Mouse (Mus musculus): Measurements from ENCODE around the gene Lamc2.

The Lamc2 gene

GRCm38 (mm10) chr1:153185828-153186803, at the start of gene Lamc2:
Gene Lamc2 (minus strand): TSS chr1:153186447.
- DNase-seq (ENCODE audit: low read depth, low spot score): no peak

- no peak for DNase-seq (ENCODE audit: low read depth, low spot score)
These were observed 49.3 kb upstream of the Lamc2 start for GRCm38 (mm10) chr1:153235576-153235975.

- DNase-seq (ENCODE audit: low read depth, low spot score): no peak
These were observed 45.4 kb upstream of the Lamc2 start for GRCm38 (mm10) chr1:153231681-153232080.

GRCm38 (mm10) chr1:153227916-153228315, 41.7 kb upstream of the Lamc2 start:
- DNase-seq (ENCODE audit: low read depth, low spot score): no peak

- no peak for DNase-seq (ENCODE audit: low read depth, low spot score)
These were observed 40.8 kb upstream of the Lamc2 start for GRCm38 (mm10) chr1:153227096-153227495.

GRCm38 (mm10) chr1:153225786-153226725, 39.8 kb upstream of the Lamc2 start:
- no peak for DNase-seq (ENCODE audit: low read depth, low spot score)

- no peak for DNase-seq (ENCODE audit: low read depth, low spot score)
These were observed 38.1 kb upstream of the Lamc2 start for GRCm38 (mm10) chr1:153224331-153224730.

GRCm38 (mm10) chr1:153219376-153219775, 33.1 kb upstream of the Lamc2 start:
- DNase-seq (ENCODE audit: low read depth, low spot score): no peak

- DNase-seq (ENCODE audit: low read depth, low spot score): no peak
These were observed 30.3 kb upstream of the Lamc2 start for GRCm38 (mm10) chr1:153216516-153216915.

GRCm38 (mm10) chr1:153215676-153216075, 29.4 kb upstream of the Lamc2 start:
- DNase-seq (ENCODE audit: low read depth, low spot score): no peak

GRCm38 (mm10) chr1:153210992-153211391, 24.7 kb upstream of the Lamc2 start:
- DNase-seq (ENCODE audit: low read depth, low spot score): no peak

- DNase-seq (ENCODE audit: low read depth, low spot score): no peak
These were observed 24.0 kb upstream of the Lamc2 start for GRCm38 (mm10) chr1:153210198-153210597.

- no peak for DNase-seq (ENCODE audit: low read depth, low spot score)
These were observed 15.9 kb upstream of the Lamc2 start for GRCm38 (mm10) chr1:153202195-153202594.

GRCm38 (mm10) chr1:153201448-153201847, 15.2 kb upstream of the Lamc2 start:
- no peak for DNase-seq (ENCODE audit: low read depth, low spot score)

GRCm38 (mm10) chr1:153197316-153197850, 11.1 kb upstream of the Lamc2 start:
- DNase-seq (ENCODE audit: low read depth, low spot score): no peak

- DNase-seq (ENCODE audit: low read depth, low spot score): no peak
These were observed 6.7 kb upstream of the Lamc2 start for GRCm38 (mm10) chr1:153192945-153193344.

GRCm38 (mm10) chr1:153192379-153192778, 6.1 kb upstream of the Lamc2 start:
- no peak for DNase-seq (ENCODE audit: low read depth, low spot score)

- DNase-seq (ENCODE audit: low read depth, low spot score): no peak
These were observed 5.7 kb upstream of the Lamc2 start for GRCm38 (mm10) chr1:153191943-153192329.

GRCm38 (mm10) chr1:153191237-153191942, 5.1 kb upstream of the Lamc2 start:
- DNase-seq (ENCODE audit: low read depth, low spot score): no peak

- no peak for DNase-seq (ENCODE audit: low read depth, low spot score)
These were observed 1.8 kb upstream of the Lamc2 start for GRCm38 (mm10) chr1:153188081-153188480.

GRCm38 (mm10) chr1:153180586-153181289, 5.5 kb downstream of the Lamc2 start:
- DNase-seq (ENCODE audit: low read depth, low spot score): no peak

Data from A20 (cell line).